Mouse (Mus musculus): ENCODE data around the gene Olfr1366.

DNA sequence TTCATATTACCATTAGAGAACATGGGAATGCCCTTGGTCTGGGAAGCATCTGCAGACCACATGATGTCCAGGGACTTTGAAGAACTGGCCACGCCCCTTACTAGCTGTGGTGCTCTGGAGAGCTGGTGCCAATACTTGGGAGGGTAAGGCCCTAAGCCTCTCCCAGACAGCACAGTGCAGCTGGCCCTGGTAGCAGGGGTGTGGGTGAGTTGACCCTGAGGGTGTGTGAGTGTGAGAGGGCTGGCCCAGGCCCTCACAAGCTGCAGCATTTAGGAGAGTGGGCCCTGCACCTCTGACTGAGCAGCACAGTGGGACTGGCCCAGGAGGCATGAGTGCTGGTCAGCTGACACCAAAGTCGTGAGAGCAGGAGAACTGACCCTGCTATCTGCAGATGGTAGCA is 49.0 kb upstream of the Olfr1366 start:
- no peak for TF ChIP-seq EP300 (IDR thresholded peaks at IDR 0.05)
- no peak for TF ChIP-seq CTCF (IDR thresholded peaks at IDR 0.05)
